Mouse (Mus musculus) spleen, adult 2 months (tissue): Measurements from ENCODE around the gene Zfp668. TPM values are rescaled to one million over a fixed set of nuclear protein-coding genes. Genes with fewer than 3 reads are reported as not detected.

Source experiments
- DNase-seq, 2 experiments: peaks; one replicate each; pipeline versions ENCODE4 v3.0.0 to v3.0.0-alpha.2; 2012 to 2021; ENCODE audit warnings: low spot score in 2 of 2, low read depth in 1 of 2
- H3K27ac ChIP-seq: fragments of 200-500 bp; 2 replicates; pipeline ENCODE4 v1.5.1; 2012; ENCODE audit warnings: low read length, inconsistent platforms; ENCODE audit not compliant: insufficient read depth
- H3K27me3 ChIP-seq: fragments of 200-500 bp; 2 replicates; pipeline ENCODE4 v1.6.1; 2012; ENCODE audit warnings: mild to moderate bottlenecking, moderate library complexity, low read length, inconsistent platforms; ENCODE audit not compliant: control insufficient read depth, insufficient read depth
- H3K36me3 ChIP-seq: fragments of 200-500 bp; 2 replicates; pipeline ENCODE4 v1.6.1; 2012; ENCODE audit warnings: mild to moderate bottlenecking, low read length, inconsistent platforms; ENCODE audit not compliant: control insufficient read depth, insufficient read depth
- H3K4me1 ChIP-seq: fragments of 200-500 bp; 2 replicates; pipeline ENCODE4 v1.6.1; 2011; ENCODE audit warnings: inconsistent platforms; ENCODE audit not compliant: control insufficient read depth, insufficient read depth, insufficient read length
- H3K4me3 ChIP-seq: fragments of 200-500 bp; 2 replicates; pipeline ENCODE4 v1.5.1; 2011; ENCODE audit warnings: mild to moderate bottlenecking, inconsistent platforms; ENCODE audit not compliant: insufficient read depth, insufficient read length; ENCODE audit errors: extremely low read depth
- CTCF ChIP-seq: fragments of 200-500 bp; IDR thresholded peaks from 2 replicates; pipeline ENCODE4 v1.5.1; 2011; ENCODE audit warnings: mild to moderate bottlenecking, inconsistent platforms; ENCODE audit not compliant: insufficient read depth, insufficient read length, insufficient replicate concordance; ENCODE audit errors: extremely low read depth
- POLR2A ChIP-seq: fragments of 200-500 bp; IDR thresholded peaks from 2 replicates; pipeline ENCODE4 v1.6.1; 2011; ENCODE audit warnings: low read depth, low read length, inconsistent platforms
- WGBS: fragments of 180-500 bp; shearing (Covaris S2); methylation state at CpG from one replicate; pipeline ENCODE4 v1.1.7; 2018; 5-methylcytosine and 5-hydroxymethylcytosine counted together
- polyA plus RNA-seq: library from polyadenylated mRNA; depleted of rRNA; stranded (reverse); fragments of >200 nt; gene quantifications from 2 replicates; pipeline ENCODE4 v1.2.3, GENCODE M21; 2012

Zfp668 gene
- polyA plus RNA-seq, 1 experiment = 8.6 TPM

- no peak overlapping the region for H3K4me3 ChIP-seq
- TF ChIP-seq POLR2A (no peak), CTCF (no peak)
- H3K36me3 ChIP-seq = peaks cover 40% of the 10 kb centered on the region
- no peaks in the 10 kb centered on the region for H3K27me3 ChIP-seq
- 57% methylated on average over 6 of the region's 6 CpGs for WGBS
- H3K27ac ChIP-seq = no peak overlapping the region
- peaks cover 3% of the 10 kb centered on the region; the same call in 1 of the 2 replicates for H3K4me1 ChIP-seq
- DNase-seq = no peak
These were observed 9.3 kb upstream of the Zfp668 start for GRCm38 (mm10) chr7:127885951-127886350.

- DNase-seq = no peak
- Histone ChIP-seq H3K4me3 (no peak overlapping the region), H3K27me3 (no peaks in the 10 kb centered on the region), H3K27ac (no peak overlapping the region), H3K36me3 (peaks cover 46% of the 10 kb centered on the region), H3K4me1 (peaks cover 3% of the 10 kb centered on the region; the same call in 1 of the 2 replicates)
- 95% methylated on average over 12 of the region's 12 CpGs for WGBS
- TF ChIP-seq CTCF = no peak
- no peak for TF ChIP-seq POLR2A
These were observed 3.8 kb upstream of the Zfp668 start for GRCm38 (mm10) chr7:127880431-127880830.

- peaks cover 44% of the 10 kb centered on the region for H3K36me3 ChIP-seq
These were observed 2.7 kb upstream of the Zfp668 start for GRCm38 (mm10) chr7:127879301-127879700.

GRCm38 (mm10) chr7:127876041-127876466, 574 bp downstream of the Zfp668 start, which contains the start of gene Zfp646:
Zfp646 (plus strand) TSS chr7:127876221.
- Histone ChIP-seq H3K27ac (peak within 1 kb of the TSS; percentile 98), H3K36me3 (peaks cover 23% of the 10 kb centered on the region), H3K4me3 (peak within 1 kb of the TSS; percentile 80), H3K4me1 (peaks cover 12% of the 10 kb centered on the region; the same call in 1 of the 2 replicates), H3K27me3 (no peaks in the 10 kb centered on the region)
- TF ChIP-seq CTCF = no peak
- TF ChIP-seq POLR2A = peak; percentile 58
- DNase-seq = peak; percentile 66 to 68
- under 1% methylated on average over 40 of the region's 41 CpGs for WGBS

More at GRCm38 (mm10) chr7:127879301-127879700, 2.7 kb upstream of the Zfp668 start:
- Histone ChIP-seq H3K4me3 (no peak overlapping the region), H3K27ac (no peak overlapping the region), H3K27me3 (no peaks in the 10 kb centered on the region), H3K4me1 (peaks cover 8% of the 10 kb centered on the region; the same call in 1 of the 2 replicates)
- no peak for DNase-seq
- TF ChIP-seq CTCF (no peak), POLR2A (no peak)
- 99% methylated on average over 9 of the region's 9 CpGs for WGBS

- peaks cover 12% of the 10 kb centered on the region; the same call in 1 of the 2 replicates for H3K4me1 ChIP-seq
- TF ChIP-seq CTCF = no peak
- peak; percentile 7; the same call in 1 of the 2 replicates for TF ChIP-seq POLR2A
- H3K27me3 ChIP-seq = no peaks in the 10 kb centered on the region
- DNase-seq = peak; percentile 72 to 94
- H3K36me3 ChIP-seq = peaks cover 22% of the 10 kb centered on the region
- peak overlapping the region; percentile 80 for H3K4me3 ChIP-seq
- under 1% methylated on average over 43 of the region's 43 CpGs for WGBS
- peak overlapping the region; percentile 98 for H3K27ac ChIP-seq
These were observed 1.0 kb downstream of the Zfp668 start for GRCm38 (mm10) chr7:127875627-127876001.

GRCm38 (mm10) chr7:127874812-127875626, 1.6 kb downstream of the Zfp668 start:
- WGBS = 6% methylated on average over 20 of the region's 20 CpGs
- Histone ChIP-seq H3K27me3 (no peaks in the 10 kb centered on the region), H3K36me3 (peaks cover 19% of the 10 kb centered on the region), H3K4me3 (peak overlapping the region; percentile 80), H3K27ac (peak overlapping the region; percentile 98; the same call in 1 of the 2 replicates), H3K4me1 (peaks cover 12% of the 10 kb centered on the region; the same call in 1 of the 2 replicates)
- no peak for DNase-seq
- TF ChIP-seq POLR2A (no peak), CTCF (no peak)
